Mouse (Mus musculus): ENCODE results near the gene Suox.

GRCm38 (mm10) chr10:128629746-128630145, 44.1 kb downstream of the Suox start:
- TF ChIP-seq POLR2A (IDR thresholded peaks at IDR 0.05; ENCODE audit: low read depth, low read length) (no peak), CTCF (IDR thresholded peaks at IDR 0.05; ENCODE audit: borderline replicate concordance, insufficient read depth, low read length) (no peak)
